Mouse (Mus musculus): Measurements from ENCODE around the gene C77080.

Gene C77080

DNA sequence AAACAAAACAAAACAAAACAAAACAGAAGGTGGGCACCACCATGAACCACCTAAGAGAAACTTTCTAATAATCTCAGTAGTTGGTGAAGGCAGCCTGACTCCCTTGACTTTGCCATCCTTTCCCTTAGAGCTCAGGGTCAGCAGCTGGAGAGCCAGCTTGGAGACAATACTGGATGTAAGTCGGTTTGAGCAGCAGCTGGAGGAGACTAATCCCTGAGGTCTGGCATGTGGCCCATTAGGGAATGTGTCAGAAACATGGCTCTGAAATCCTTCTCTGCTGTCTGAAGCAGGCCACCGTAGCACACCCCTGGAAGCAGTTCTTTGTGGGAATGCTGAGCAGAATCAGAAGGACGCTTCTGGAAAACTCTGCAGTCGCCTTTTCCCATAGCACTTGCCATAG, 49.7 kb downstream of the C77080 start:
- peak; percentile 51 for DNase-seq

DNA sequence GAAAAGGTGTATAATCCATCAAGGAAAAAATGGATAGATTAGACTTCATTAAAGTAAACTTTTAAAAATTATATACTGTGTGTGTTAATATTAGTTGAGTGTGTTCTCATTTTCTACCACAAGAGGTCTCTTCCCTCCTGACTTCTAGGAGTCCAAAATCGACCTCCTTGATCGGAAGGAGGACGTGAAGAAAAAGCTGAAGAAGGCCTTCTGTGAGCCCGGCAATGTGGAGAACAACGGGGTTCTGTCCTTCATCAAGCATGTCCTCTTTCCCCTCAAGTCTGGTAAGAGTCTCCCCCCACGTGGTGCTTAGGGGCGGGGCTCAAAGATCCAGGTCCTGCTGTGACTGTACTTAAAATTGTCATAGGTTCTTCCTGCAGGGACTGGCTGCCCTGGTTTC, 51.7 kb downstream of the C77080 start:
- DNase-seq: no peak

DNA sequence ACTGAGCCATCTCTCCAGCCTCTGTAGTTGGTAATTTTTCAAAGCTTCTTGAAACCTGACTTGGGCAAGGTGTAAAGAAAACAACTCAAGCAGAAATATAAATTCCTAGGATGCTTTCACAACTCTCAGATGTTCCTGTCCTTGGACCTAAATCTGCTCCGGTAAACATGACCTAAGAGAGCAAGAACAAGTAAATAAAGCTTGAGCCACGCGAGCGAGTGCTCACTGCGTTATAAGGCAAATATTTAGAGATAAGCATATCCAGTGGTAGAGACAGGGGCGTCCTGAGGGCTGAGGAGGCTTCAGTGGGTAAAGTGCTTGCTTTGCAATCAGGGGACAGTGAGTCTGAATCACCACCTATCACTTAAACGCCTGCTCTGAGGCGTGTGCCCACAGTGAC, 54.4 kb downstream of the C77080 start:
- DNase-seq: no peak

DNA sequence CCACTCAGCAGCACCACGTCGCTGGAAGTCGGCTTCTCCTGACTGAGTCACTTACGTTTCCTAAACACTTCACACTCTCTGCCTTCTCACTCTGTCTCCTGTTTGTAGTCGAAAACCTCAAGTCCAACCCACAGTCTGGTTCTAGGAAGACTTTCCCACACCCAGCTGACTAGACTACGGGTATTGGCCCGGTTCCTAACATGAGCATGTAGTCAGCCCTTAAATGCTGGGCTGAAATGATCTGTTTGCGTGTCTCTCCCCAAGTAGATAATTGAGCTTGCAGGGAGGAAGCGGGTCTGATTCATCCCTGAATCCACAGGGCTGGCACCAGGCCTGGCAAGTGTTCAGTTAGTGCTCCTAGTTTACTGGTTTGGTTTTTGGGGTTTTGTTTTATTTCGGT, 56.5 kb downstream of the C77080 start:
- DNase-seq: no peak

DNA sequence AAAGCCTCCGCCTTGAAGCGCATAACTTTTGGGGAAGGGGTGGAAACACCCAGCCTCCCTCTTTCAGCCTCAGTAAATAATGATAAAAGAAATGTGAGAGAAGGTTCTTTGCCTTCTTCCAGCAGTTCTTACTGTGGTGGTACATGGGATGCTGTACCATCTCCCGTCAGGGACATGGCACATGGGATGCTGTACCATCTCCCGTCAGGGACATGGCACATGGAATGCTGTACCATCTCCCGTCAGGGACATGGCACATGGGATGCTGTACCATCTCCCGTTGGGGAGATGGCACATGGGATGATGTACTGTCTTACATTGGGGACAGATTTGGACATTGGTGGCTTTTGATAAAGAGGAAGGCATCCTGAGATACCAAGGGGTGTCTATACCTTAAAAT, 63.7 kb downstream of the C77080 start:
- DNase-seq: no peak

DNA sequence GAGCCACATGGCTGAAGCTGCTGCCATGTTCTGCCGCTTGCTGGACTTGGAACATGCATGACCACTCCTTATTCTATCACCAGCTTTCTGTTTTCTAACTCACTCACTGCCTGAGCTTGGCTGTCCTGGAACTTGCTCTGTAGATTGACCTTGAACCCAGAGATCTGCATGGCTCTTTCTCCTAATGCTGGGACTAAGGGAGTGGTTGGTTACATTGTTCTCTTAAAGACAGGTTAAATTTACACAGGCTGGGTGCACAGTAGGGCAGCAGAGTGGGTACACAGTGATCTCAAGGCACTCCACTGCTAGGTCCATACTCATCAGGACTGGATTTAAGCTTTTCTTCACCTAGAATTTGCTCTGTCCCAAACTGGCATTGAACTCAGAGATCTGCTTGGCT, 66.9 kb downstream of the C77080 start:
- no peak for DNase-seq

DNA sequence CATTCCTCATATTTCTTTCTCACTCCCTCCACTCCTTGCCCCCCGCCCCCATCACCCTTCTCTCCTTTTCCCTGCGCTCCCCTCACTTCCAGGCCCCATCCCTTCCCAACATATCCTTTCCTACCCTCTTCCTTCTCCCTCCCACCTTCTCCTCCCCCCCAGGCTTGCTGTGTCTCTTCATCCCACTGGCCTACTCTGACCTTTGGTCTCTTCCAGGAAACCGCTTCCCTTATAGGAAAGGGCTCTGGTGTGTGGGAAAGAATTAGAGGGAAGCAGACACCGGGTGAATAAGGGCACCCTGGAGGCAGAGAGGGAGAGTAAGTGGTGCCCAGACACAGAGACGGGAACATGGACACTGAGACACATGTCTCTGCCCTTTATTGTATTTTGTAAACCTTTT, 69.5 kb downstream of the C77080 start:
- DNase-seq: no peak

DNA sequence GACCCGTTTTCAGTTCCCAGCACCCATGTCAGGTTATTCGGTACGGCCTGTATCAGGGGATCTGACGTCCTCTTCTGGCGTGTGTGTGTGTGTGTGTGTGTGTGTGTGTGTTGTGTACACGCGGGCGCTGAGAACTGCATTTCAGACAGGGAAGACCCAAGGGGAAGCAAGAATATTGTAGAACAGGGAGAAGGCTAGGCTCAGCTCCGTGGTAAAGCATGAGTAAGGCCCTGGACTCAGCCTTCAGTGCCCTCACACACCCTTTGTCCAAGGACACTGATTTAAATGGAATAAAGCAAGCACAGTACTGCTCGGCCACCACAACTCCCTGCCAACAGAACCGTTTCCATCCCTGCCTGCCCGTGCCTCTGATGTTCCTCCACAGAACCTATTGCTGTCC, 70.7 kb downstream of the C77080 start:
- DNase-seq: peak; percentile 19

DNA sequence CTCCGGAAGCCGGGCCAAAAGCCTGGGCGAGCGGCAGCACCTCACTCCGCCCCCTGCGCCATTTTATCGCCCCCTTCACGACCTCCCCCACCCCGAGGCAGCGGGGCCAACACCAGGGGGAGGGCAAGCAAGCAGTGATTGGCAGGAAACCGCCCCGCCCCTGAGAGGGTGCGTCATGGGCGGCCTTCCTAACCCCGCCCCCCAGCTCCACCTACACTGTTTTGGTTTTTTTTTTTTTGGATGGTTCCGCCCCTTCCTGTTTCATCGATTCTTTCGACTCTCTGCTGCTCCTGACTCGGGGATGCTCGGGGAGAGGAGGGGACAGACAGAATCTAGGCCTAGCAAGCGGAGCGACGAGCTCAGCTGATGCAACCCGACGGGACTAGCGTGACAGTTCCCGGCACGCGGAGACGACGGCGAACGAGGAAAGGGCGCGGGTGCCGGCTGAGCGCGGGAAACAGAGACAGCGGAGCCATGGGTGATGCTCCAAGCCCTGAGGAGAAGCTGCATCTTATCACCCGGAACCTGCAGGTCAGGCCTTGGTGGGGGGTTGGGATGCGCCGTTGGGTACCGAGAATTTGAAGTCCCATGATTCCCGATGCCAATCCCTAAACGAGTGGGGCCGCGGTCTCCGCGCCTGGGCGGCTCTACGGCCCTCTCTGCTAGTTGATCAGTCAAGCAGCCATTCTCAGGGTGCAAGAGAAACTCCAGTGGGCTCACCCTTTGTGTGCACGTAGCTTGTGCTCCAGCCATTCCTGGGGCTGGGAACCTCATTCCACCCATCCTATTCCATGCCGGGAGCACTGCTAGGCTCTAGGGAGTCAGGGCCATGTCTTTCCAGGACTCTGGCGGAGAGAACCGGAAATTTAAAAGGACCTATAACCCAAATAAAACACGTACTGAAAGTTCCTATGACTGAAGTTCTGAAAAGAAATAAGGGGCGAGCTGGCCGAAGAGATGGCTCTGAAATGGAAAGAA, 71.4 kb downstream of the C77080 start, which contains the start of the genes S100pbp and Yars:
S100pbp (minus strand) TSS at position 186 of the 978 bp plus-strand sequence.
Yars (plus strand) TSS at position 219 of the 978 bp plus-strand sequence.
- peak; percentile 98 for DNase-seq

DNA sequence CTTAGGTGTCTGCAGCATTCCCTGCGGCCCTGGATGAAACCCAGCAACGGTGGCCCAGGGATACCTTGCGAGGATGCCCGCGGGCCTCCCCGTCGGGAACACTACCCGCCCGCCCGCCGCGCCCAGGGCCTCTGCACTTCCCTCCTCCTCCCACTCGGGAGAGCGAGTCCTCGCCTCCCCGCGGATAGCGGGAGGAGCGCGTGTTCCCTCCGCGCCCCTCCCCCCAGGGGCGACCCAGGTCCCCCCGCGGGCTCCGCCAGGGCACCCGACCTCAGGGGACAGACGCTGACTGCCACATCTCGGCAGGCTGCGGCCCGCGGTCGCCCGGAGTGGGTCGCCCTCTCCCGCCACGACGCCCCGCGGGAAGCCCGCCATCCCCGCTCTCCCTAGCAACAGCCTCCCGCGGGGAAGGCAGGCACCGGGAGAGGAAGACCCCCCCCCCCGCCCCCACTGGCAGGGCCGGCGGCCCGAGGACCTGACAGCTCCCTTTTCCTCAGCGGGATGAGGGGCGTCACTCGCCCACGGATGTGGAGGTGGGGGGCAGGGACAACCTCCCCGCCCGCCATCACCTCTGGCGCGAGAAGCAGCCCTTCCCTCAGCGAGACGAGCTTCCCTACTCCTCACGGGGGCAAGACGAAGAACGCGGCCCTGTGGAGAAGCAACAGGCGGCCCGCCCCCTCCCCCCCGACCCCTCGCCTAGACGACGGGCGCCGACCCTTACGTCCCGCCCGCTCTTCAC, 72.2 kb downstream of the C77080 start:
- peak; percentile 31 for DNase-seq

DNA sequence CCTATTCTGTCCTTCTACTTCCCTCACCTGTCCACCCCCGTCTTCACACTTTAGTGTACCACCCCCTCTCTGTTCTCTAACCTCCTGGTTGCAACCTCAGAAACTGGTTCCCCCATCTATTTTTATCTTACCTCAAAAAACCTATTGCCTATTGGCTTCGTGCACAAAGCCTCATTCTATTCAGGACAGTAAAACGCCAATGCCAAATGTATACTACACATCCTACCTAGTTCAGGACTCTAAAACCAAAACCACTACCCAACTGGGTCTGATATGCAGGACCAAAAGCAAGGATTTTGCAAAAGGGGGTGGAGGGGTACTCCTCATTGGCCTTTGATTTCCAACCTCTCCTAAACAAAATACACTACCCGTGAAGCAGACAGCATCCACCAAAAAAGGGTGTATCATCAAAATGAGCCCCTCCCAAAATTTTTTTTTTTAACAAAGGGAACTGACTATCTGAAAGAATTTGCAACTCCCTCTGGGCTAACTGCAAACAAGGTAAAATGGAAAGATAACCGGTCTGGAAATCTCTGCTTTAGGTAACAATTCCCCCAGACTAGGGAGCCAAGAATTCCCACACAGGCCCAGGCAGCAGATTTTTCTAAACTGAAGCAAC, 73.1 kb downstream of the C77080 start:
- DNase-seq: no peak

DNA sequence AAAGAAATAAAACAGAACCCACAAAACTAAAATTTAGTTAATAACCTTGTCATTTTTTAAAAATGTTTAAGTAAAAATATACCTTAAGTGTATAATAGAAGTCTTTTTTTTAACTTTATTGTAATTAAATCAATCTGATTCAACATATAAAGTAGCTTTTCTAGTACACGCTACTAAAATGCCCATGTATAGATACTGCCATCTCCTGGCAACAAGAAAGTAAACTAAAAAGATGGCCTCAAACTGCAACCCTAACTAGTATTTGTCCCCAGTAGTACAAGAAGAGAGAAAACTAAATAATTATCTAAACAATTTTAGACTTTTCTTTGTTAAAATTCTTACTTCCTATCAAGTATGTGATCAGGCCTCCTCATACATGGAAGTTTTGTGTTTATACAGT, 81.6 kb downstream of the C77080 start:
- DNase-seq: no peak

DNA sequence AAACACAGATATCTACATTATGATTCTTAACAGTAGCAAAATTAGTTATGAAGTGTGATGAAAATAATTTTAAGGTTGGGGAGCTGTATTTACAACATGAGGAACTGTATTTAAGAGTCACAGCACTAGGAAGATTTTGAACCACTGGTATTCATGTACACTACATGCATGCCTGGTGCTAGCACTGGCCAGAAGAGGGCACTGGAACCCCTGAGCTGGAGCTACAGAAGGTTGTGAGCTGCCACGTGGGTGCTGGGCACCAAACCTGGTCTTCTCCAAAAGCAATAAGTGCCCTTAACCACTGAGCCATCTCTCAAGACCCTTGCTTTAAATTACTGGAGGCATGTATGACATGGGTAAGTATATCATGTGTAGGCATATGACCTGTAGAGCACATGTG, 88.7 kb downstream of the C77080 start:
- DNase-seq: no peak
